Comparison of ENCODE assay signal across 1 mouse cellular context in genomic region chr8:119782715-119783114, GRCm38 (mm10).
TF ChIP-seq lines count a peak whose summit lies in the region.

No protein-coding gene starts in this region.

TF ChIP-seq in CH12.LX, 34 proteins besides CTCF, POLR2A, EP300 and RAD21 (continued from another document):
- TF ChIP-seq HCFC1 (IDR thresholded peaks at IDR 0.05; ENCODE audit: low read depth, low read length) (no peak), JUN (IDR thresholded peaks at IDR 0.05; ENCODE audit: insufficient read depth, low read depth, low read length) (no peak), MAZ (IDR thresholded peaks at IDR 0.05; ENCODE audit: low read depth, low read length) (no peak), USF2 (conservative IDR thresholded peaks at IDR 0.05; ENCODE audit: low read depth, low read length) (no peak), USF1 (IDR thresholded peaks at IDR 0.05; ENCODE audit: low read depth, low read length) (no peak), ETS1 (conservative IDR thresholded peaks at IDR 0.05; ENCODE audit: low read depth, low read length) (no peak), SMC3 (IDR thresholded peaks at IDR 0.05; ENCODE audit: low read depth, low read length) (peak; percentile 98), ELF1 (IDR thresholded peaks at IDR 0.05; ENCODE audit: low read depth, low read length) (peak; percentile 42; the same call in 1 of the 2 replicates), ZNF384 (IDR thresholded peaks at IDR 0.05; ENCODE audit: low read depth, low read length) (peak; percentile 85), MYC (IDR thresholded peaks at IDR 0.05; ENCODE audit: low read depth, low read length) (no peak), ZC3H11A (IDR thresholded peaks at IDR 0.05; ENCODE audit: low read depth, low read length) (peak; percentile 87), TBP (conservative IDR thresholded peaks at IDR 0.05; ENCODE audit: low read depth, low read length) (no peak), MEF2A (IDR thresholded peaks at IDR 0.05; ENCODE audit: borderline replicate concordance, low read depth, low read length) (no peak), IRF4 (IDR thresholded peaks at IDR 0.05; ENCODE audit: low read depth, low read length) (peak; percentile 41; the same call in 1 of the 2 replicates), CHD2 (IDR thresholded peaks at IDR 0.05; ENCODE audit: low read length) (no peak), JUND (conservative IDR thresholded peaks at IDR 0.05; ENCODE audit: low read depth, low read length) (no peak), POLR2AphosphoS2 (IDR thresholded peaks at IDR 0.05; ENCODE audit: low read depth, low read length) (no peak), TCF12 (IDR thresholded peaks at IDR 0.05; ENCODE audit: low read depth, low read length) (peak; percentile 27; the same call in 1 of the 2 replicates)
